Mouse (Mus musculus) hindbrain, embryonic 10.5 days (tissue): ENCODE data around the gene Pax7. TPM values are rescaled to one million over a fixed set of nuclear protein-coding genes. Genes with fewer than 3 reads are reported as not detected.
A peak's percentile ranks its signal among the peaks of the same experiment; 100 is the strongest.

Experiments used
- DNase-seq: peaks from one replicate; pipeline ENCODE4 v3.0.0-alpha.2; 2017; ENCODE audit warnings: low spot score
- H3K27ac ChIP-seq: fragments of 300-500 bp; sonication (generic); 2 replicates; pipeline ENCODE4 v1.5.1; 2016; ENCODE audit warnings: mild to moderate bottlenecking, moderate library complexity
- H3K27me3 ChIP-seq: fragments of 300-500 bp; sonication (generic); 2 replicates; pipeline ENCODE4 v1.6.1; 2016; ENCODE audit warnings: mild to moderate bottlenecking; ENCODE audit not compliant: poor library complexity, insufficient read depth, severe bottlenecking
- H3K36me3 ChIP-seq: fragments of 300-500 bp; sonication (generic); 2 replicates; pipeline ENCODE4 v1.6.1; 2016; ENCODE audit warnings: mild to moderate bottlenecking, moderate library complexity
- H3K4me1 ChIP-seq: fragments of 300-500 bp; sonication (generic); replicated peaks from 2 replicates; pipeline ENCODE4 v1.6.1; 2016; ENCODE audit warnings: mild to moderate bottlenecking
- H3K4me3 ChIP-seq: fragments of 300-500 bp; sonication (generic); 2 replicates; pipeline ENCODE4 v1.5.1; 2016; ENCODE audit warnings: mild to moderate bottlenecking, moderate library complexity
- H3K9me3 ChIP-seq: fragments of 300-500 bp; sonication (generic); 2 replicates; pipeline ENCODE4 v1.6.1; 2016; ENCODE audit warnings: mild to moderate bottlenecking, moderate library complexity
- WGBS: fragments of 180-500 bp; shearing (Covaris S2); methylation state at CpG from one replicate; pipeline ENCODE4 v1.1.7; 2016; 5-methylcytosine and 5-hydroxymethylcytosine counted together
- polyA plus RNA-seq: library from polyadenylated mRNA; unstranded; fragments of >200 nt; fragmentation: Nextera tagmentation; extraction: Ambion mirVana; gene quantifications from 2 replicates; pipeline ENCODE4 v1.2.1, GENCODE M21; 2016

The Pax7 gene
- polyA plus RNA-seq, 1 experiment from 2014 or later = 2.6 TPM

DNA sequence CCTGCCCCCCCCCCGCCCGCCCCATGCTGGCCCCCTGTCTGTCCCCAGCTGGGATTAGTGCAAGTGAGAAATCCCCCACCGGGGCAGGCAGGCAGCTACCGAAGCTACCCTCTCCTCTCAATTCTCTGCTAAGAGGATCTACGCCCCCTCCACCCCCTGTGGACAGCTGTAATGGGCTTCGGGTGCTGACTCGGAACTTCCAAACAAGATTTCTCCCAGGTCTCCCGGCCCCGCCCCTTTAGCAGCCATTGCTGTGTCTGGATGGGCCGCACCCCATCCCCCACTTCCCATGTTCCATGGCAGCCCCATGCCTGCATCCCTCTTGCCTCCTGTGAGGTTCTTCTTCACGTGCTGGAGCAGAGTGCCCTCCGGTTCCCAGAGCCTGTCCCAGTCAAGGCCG lies 76.4 kb downstream of the Pax7 start:
- H3K9me3 ChIP-seq = no peaks in the 10 kb centered on the region
- peaks cover 39% of the 10 kb centered on the region for H3K36me3 ChIP-seq
- H3K4me1 ChIP-seq = peaks cover 62% of the 10 kb centered on the region
- H3K27ac ChIP-seq = peak overlapping the region; percentile 57
- no peak overlapping the region for H3K4me3 ChIP-seq
- no peak for DNase-seq
- H3K27me3 ChIP-seq = peaks cover 90% of the 10 kb centered on the region
- 11% methylated on average over 12 of the region's 13 CpGs for WGBS

DNA sequence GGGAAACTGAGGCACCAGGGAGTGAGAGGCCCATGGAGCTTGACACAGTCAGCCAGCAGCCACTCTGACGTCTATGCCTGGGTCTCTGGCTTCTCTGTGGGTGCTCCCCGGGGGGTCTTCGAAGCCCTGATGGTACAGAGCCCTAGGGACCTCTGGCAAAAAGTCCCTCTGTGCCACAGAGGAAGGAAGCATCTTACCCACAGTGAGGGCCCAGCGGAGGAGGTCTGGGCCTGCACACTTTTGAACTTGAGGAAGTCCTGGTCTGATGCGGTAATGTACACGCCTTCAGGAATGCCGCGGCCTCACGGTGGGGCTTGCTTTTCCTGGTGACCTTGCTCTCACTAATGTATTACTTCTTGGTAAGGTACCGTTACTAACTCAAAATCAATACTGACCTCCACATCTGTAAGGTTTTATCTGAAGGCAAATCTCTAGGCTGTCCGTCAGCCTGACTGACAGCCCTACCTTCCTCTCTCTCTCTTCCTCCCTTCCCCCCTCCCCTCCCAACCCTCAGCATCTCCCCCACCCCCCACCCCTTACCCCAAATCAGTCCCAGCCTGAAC lies 79.1 kb downstream of the Pax7 start:
- H3K4me1 ChIP-seq = peaks cover 39% of the 10 kb centered on the region
- no peak overlapping the region for H3K4me3 ChIP-seq
- 39% methylated on average over 11 of the region's 11 CpGs for WGBS
- no peaks in the 10 kb centered on the region for H3K9me3 ChIP-seq
- no peak for DNase-seq
- no peak overlapping the region for H3K27ac ChIP-seq
- H3K27me3 ChIP-seq = peaks cover 70% of the 10 kb centered on the region
- peaks cover 48% of the 10 kb centered on the region for H3K36me3 ChIP-seq

DNA sequence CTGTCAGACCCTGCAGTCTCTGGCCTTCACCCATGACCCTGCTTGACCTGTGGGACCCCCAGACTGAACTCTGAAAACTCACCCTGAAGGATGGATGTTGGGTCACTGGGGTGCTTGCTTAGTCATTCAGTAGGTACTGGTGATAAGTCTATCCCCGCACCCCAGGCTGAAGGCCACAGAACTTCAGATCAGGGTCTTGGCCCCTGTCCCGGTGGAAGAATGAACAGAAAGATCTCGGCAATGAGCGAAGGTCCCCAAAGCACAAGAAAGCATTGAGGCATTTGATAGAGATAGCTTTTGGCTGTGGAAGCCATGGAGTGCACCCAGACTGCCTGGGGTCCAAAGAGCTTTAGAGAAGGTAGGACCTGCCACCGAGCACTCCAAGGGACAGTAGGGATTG lies 82.4 kb downstream of the Pax7 start:
- Histone ChIP-seq H3K4me1 (peaks cover 25% of the 10 kb centered on the region), H3K4me3 (no peak overlapping the region), H3K27ac (no peak overlapping the region), H3K36me3 (peaks cover 77% of the 10 kb centered on the region), H3K27me3 (peaks cover 46% of the 10 kb centered on the region), H3K9me3 (no peaks in the 10 kb centered on the region)
- DNase-seq = no peak
- 90% methylated on average over 5 of the region's 5 CpGs for WGBS

DNA sequence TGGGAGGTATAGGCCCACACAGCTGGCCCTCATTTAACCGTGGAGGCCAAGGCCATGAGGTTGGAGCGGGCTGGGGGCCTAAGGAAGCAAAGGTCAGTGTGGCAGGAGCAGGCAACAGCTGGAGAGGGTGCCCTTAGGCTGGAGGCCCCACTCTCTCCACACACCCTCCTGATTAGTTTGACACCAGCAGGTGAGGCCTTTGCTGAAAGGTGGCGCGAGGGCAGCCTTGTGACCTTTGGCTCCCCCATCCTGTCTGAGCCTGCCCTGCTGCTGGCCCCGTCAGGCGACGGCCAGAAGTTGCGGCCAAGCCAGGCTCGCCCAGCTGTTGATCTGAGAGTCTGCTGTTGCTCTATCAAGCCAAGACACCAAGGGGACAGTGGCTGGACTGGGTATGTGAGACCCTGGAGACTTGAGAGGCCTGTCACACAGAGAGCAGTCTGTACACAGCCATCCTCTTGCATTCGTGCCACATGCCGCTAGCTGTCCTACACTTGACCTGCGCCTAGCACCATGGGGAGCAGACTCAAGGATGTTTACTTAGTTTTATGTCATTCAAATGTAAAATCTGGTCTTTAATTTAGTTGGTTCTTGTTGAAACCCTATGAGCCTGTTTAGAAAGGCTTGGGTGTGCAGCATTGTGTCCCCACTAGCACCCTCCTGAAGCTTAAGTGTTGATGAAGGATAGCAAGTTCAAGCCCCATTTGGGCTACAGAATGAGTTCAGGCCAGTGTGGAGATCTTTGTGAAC lies 86.0 kb downstream of the Pax7 start:
- Histone ChIP-seq H3K4me3 (no peak overlapping the region), H3K27ac (0 out of 2 replicates have a peak overlapping the region, but pooled peaks have one; percentile 9), H3K27me3 (peaks cover 18% of the 10 kb centered on the region), H3K36me3 (peaks cover 79% of the 10 kb centered on the region), H3K4me1 (peaks cover 15% of the 10 kb centered on the region), H3K9me3 (no peaks in the 10 kb centered on the region)
- 42% methylated on average over 12 of the region's 12 CpGs for whole genome bisulfite sequencing
- DNase-seq = peak; percentile 69

DNA sequence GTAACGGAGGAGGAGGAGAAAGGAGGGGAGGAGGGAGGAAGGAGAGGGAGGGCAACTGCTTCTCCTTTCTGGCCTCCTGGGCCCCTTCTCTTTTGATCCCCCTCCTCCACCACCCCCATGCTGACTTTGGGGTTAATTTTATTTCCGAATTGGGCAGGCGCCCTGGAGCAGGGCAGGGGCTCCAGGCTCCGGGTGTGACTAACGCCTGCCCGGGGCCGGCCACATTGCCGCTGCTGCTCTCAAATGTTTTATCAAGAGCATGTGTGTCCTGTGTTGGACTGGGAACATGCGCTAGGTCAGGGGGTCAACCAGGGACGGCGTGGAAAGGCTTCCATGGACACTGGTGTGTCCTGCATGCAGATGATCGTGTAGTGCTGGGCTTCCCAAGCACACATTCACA lies 87.2 kb downstream of the Pax7 start:
- peak; percentile 48 for DNase-seq
- no peaks in the 10 kb centered on the region for H3K9me3 ChIP-seq
- 54% methylated on average over 12 of the region's 12 CpGs for WGBS
- H3K36me3 ChIP-seq = peaks cover 80% of the 10 kb centered on the region
- H3K27ac ChIP-seq = no peak overlapping the region
- peaks cover 8% of the 10 kb centered on the region; the same call in 1 of the 2 replicates for H3K27me3 ChIP-seq
- H3K4me3 ChIP-seq = no peak overlapping the region
- peaks cover 15% of the 10 kb centered on the region for H3K4me1 ChIP-seq

DNA sequence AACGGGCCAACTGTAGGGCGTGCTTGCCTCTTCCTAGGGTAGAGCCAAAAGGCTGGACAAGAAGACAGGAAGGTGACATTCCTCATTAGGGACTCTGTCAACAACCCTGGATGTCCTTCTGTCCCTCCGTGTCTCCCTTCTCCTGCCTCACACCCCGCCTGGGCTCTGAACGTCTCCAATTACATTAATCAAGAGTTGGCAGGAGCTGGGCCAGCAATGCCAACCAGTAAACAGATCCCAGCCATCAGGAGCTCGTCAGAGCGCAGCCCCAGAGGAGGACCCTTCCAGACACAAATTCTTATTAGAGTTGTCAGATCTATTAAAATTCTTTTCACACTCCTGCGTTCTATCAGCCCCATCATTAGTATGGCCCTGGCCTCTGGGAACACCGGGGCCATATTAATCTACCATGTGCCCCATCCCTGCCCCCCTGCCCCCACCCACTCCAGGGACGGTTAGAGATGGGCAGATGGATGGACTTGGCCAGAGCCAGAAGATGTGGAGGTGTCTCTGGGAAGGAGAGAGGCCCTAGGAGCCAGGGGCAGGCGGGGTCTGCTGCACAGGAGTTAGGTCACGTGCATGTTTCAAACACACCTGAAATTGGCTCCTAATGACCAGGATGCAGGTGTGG lies 88.4 kb downstream of the Pax7 start:
- no peaks in the 10 kb centered on the region for H3K9me3 ChIP-seq
- H3K4me1 ChIP-seq = peaks cover 15% of the 10 kb centered on the region
- peaks cover 8% of the 10 kb centered on the region; the same call in 1 of the 2 replicates for H3K27me3 ChIP-seq
- no peak overlapping the region for H3K27ac ChIP-seq
- H3K4me3 ChIP-seq = no peak overlapping the region
- DNase-seq = no peak
- WGBS = 76% methylated on average over 12 of the region's 12 CpGs
- peaks cover 82% of the 10 kb centered on the region for H3K36me3 ChIP-seq

DNA sequence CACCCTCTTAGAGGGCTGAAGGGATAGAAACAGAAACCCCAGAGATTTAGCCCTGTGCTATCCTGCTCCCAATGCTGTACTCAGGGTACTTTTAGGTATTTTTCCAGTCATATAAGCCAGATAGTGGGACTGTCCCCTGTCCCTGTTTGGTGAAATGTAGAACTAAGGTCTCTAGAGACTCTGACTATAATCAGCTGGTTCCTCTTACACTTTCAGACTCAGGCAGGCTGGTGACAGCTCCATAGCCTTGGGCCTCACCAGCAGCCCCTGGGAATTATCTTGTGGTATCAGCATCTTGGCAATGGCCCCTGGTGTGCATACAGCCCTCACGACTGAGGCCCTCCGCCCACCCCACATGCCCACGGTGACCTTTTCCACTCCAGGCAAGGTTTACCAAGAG lies 89.7 kb downstream of the Pax7 start:
- Histone ChIP-seq H3K27ac (no peak overlapping the region), H3K4me1 (peaks cover 15% of the 10 kb centered on the region), H3K9me3 (no peaks in the 10 kb centered on the region), H3K36me3 (peaks cover 83% of the 10 kb centered on the region), H3K4me3 (no peak overlapping the region), H3K27me3 (peaks cover 2% of the 10 kb centered on the region; the same call in 1 of the 2 replicates)
- no peak for DNase-seq
- WGBS = 86% methylated on average over 3 of the region's 3 CpGs

DNA sequence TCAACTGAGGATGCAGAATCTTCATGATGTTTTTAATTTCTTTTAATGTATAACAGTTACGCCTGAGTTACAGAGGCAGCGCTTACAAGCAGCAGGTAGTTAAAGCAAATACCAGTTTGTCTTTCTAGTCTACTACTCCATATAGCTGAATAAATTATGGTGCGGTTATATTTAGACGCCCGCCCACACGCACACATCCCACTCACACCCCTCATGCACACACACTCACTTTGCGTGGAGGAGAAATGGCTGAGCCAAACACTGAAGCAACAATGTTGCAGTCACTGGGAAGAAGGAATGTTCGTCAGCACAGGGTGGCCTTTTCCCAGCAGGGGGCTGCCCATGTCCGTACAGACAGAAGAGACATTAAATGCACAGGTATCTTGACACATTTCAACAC lies 96.3 kb downstream of the Pax7 start:
- Histone ChIP-seq H3K4me3 (no peak overlapping the region), H3K9me3 (no peaks in the 10 kb centered on the region), H3K27ac (no peak overlapping the region), H3K4me1 (peaks cover 5% of the 10 kb centered on the region; the same call in 1 of the 2 replicates), H3K27me3 (no peaks in the 10 kb centered on the region), H3K36me3 (peaks cover 43% of the 10 kb centered on the region)
- DNase-seq = no peak
- 92% methylated on average over 9 of the region's 9 CpGs for WGBS

DNA sequence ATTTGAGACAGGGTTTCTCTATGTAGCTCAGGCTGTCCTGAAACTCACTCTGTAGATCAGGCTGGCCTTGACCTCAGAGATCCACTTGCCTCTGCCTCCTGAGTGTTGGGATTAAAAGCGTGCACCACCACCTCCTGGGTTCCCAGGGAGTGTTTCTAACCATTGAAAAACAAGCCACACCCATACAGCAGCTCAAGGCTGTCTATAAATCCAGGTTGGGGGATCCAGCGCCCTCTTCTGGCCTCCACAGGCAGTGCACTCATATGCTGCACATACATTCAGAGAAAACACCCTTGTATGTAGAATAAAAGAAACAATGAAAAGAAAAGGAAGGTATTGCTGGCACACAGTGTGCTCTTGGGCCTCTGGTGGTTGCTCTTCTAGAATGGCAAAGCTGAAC lies 106.2 kb downstream of the Pax7 start:
- DNase-seq = no peak
- H3K27me3 ChIP-seq = peaks cover 10% of the 10 kb centered on the region; the same call in 1 of the 2 replicates
- H3K4me1 ChIP-seq = peaks cover 16% of the 10 kb centered on the region
- peaks cover 5% of the 10 kb centered on the region; the same call in 1 of the 2 replicates for H3K9me3 ChIP-seq
- H3K36me3 ChIP-seq = no peaks in the 10 kb centered on the region
- no peak overlapping the region for H3K27ac ChIP-seq
- WGBS = 63% methylated on average over 2 of the region's 2 CpGs
- no peak overlapping the region for H3K4me3 ChIP-seq

DNA sequence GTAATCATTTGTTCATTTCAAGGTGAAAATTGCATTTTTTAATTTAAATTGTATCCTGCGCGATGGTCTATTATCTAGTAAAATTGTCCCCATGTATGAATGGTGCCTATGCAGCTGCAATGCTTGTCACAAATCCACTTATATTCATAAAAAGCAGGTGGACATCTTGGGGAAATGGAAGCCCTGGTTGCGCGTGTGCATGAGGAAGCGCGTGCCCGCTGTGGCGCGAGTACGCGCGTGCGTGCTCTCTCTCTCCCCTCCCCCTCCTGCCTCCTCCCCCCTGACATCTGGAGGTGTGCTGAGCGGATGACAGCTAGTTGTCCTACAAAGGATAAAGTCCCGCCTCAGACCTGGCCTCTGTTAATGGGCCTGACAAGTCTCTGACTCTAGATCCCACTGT lies 107.9 kb downstream of the Pax7 start:
- H3K27ac ChIP-seq = no peak overlapping the region
- H3K4me3 ChIP-seq = no peak overlapping the region
- peaks cover 10% of the 10 kb centered on the region; the same call in 1 of the 2 replicates for H3K27me3 ChIP-seq
- DNase-seq = no peak
- H3K36me3 ChIP-seq = no peaks in the 10 kb centered on the region
- WGBS = 61% methylated on average over 15 of the region's 15 CpGs
- H3K9me3 ChIP-seq = peaks cover 5% of the 10 kb centered on the region; the same call in 1 of the 2 replicates
- peaks cover 18% of the 10 kb centered on the region for H3K4me1 ChIP-seq

DNA sequence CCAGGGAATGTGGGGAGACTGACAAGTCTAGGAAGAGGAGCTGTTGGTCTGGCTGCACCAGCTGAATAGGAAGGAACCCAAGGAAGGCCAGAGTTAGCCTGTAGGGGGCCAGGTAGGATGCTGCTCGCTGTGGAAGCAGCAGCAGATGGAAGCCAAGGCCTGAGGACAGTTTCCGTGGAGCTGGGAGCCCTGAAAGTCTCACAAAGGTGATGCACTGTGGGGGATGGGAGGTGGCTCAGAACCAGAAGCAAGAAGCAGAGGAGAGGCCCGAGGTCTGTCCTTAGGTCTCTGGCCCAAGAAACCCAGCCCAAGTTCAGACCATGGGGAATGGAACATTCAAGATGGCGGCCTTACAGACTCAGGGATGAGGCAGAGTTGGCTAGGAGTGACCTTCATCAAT lies 109.0 kb downstream of the Pax7 start:
- Histone ChIP-seq H3K4me1 (peaks cover 18% of the 10 kb centered on the region), H3K9me3 (peaks cover 5% of the 10 kb centered on the region; the same call in 1 of the 2 replicates), H3K27ac (peak overlapping the region; percentile 6; the same call in 1 of the 2 replicates), H3K27me3 (peaks cover 10% of the 10 kb centered on the region; the same call in 1 of the 2 replicates), H3K36me3 (no peaks in the 10 kb centered on the region), H3K4me3 (no peak overlapping the region)
- 70% methylated on average over 4 of the region's 4 CpGs for WGBS
- no peak for DNase-seq

DNA sequence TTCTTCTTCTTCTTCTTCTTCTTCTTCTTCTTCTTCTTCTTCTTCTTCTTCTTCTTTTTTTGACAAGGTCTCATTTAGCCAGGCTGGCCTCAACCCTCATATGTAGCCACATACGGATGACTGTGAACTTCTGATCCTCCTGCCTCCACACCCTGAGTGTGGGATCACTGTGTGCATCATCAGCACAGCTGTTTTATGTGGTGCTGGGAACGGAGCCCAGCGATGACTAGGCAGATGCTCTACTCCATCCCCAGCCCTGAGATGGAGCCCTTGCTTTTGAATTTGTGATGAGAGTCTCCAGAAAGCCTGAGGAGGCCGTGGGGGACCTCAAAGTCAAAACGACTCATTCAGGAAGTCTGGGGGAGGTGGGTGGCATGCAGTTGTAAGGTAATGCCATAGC lies 114.3 kb downstream of the Pax7 start:
- H3K9me3 ChIP-seq = no peaks in the 10 kb centered on the region
- no peaks in the 10 kb centered on the region for H3K36me3 ChIP-seq
- no peak for DNase-seq
- WGBS = 82% methylated on average over 5 of the region's 5 CpGs
- H3K27ac ChIP-seq = no peak overlapping the region
- H3K4me3 ChIP-seq = no peak overlapping the region
- H3K4me1 ChIP-seq = peaks cover 13% of the 10 kb centered on the region
- H3K27me3 ChIP-seq = peaks cover 22% of the 10 kb centered on the region
